Mouse (Mus musculus) megakaryocyte, embryonic 14.5 days (primary cell): Measurements from ENCODE around the gene Ice2.

ENCODE experiments used
- FLI1 ChIP-seq: IDR thresholded peaks from 2 replicates; pipeline ENCODE4 v1.6.1; 2012; ENCODE audit warnings: low read length, inconsistent platforms, mixed read lengths
- GATA1 ChIP-seq: IDR thresholded peaks from 3 replicates; pipeline ENCODE4 v1.6.1; 2012; ENCODE audit warnings: mixed read lengths, low read length, inconsistent platforms, borderline replicate concordance

DNA sequence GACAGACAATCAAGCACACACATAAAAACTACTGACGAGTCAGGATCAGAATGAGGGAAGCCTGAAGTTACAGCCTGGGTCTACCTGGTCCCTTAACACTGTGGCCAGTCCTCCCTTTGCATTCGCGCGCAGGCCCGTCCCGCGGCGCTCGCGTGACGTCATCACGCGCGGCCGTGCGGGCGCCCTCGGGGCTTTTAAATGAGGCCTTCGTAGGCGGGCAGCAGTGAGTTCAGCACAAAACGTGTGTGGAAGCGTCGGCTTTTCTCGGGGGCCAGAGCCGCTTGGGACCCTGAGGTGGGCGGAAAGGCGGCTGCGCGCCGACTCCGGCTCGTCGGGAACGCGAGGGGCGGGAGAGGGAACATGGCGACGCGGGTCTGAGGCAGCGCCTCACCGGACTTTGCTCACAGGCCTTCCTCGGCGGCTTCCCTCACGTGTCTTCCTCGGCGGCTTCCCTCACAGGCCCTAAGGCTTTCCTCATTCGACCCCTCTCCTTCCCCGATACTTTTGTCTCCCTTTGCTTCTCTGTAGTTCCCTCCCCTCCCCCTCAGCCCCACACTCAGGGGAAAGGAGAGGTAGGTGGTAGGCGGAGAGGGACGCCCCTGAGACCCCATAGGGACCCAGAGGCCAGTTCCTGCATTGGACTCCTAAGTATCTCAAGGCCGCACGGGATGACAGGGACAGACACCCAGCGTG, at the start of gene Ice2:
- TF ChIP-seq GATA1 (no peak), FLI1 (no peak)
